Mouse (Mus musculus) mesoderm, embryonic 11.5 days (tissue): ENCODE data around the gene Slfn1.
"Not testable (repeated sequence)": the region's sequence is repeated elsewhere in the genome, so short reads cannot be mapped to it uniquely, and the experiment has no call there.

Experiments used
- DNase-seq: peaks from one replicate; pipeline ENCODE4 v3.0.0-alpha.2; 2012; ENCODE audit warnings: low read depth, low spot score

Slfn1 gene

DNA sequence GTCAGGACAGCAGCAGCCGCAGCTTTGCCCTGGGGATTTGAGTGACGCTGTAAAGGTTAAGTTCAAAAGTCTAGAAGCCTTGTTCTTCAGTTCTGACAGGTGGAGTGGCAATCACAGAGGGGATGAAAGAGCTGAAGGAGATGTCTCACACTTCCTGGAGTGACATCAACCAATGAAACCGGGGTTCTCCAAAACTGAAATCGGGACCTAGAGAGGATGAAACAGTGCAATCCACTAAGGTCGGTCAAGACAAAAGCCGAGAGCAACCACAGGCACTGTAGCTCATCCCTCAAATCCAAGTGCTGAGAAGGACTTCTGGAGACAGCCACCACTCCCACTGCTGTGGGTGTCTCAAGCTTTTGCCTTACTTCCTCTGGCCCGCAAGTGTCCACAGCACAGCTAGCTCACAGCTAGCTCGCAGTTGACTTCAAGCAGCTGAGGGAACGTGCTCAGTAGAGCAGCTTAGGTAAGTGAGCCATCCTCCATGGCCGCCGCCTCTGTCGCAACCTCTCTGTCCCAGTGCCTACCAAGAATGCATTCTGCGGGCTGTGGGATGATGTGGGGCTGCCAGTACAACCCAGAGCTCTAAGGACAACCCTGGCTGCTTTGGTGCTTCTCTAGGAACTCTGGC lies at the start of gene Slfn1:
Gene Slfn1 (plus strand): TSS at position 253 of the 631 bp plus-strand sequence.
- DNase-seq = no peak

DNA sequence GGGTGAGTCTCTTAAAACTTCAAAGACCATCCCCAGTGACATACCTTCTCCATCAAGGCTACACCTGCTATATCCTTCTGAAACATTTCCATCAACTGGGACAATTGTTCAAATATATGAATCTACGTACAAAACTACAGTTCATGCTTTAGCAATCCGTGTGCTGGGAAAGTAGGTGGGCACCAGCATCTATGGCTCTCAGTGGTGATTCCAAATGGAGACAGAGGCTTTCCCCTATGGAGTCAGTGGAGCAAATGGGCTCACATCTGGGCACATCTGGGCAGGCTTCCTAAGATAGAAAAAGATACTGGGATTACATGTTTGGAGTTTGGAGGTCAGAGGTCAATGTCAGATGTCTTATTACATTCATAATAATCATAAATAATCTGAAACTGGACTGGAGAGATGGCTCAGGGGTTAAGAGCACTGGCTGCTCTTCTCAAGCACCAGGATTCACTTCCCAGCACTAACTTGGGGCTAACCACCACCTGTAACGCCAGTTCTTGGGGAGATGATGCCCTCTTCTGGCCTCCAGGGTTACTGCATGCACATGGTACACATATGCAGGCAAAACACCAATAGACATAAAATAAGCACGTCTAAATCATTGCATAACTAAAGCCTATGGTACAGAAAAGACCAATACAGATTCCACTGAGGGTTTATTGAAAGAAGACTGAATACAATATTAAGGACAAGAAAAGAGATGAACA lies 48.5 kb upstream of the Slfn1 start:
- DNase-seq = no peak

DNA sequence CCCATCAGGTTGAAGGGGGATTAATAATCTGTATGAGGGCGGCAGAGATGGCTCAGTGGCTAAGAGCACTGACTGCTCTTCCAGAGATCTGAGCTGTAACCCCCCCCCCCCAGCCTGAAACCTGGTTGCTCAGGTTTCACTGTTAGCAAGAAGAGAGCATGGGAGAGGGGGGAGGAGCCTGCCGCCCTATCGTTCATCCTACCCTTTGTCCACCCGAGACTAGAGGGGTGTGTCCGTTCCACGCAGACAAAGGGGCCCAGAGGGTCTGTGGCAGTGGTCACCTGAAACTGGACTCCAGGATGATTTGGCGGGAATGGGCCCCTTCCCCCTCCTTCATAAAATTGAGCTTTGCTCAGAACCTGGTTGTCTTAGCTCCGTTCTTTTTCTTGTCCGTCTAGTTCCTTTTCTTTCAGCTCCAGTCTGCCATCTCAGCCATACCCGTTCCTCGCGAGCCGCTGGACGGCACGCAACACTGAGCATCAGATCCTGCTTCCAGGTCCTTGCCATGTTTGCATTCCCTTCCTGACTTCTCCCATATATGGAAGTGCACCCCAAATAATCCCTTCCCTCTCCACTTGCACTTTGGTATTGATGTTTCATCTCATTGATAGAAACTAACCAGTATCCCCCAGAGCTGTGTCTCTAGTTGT lies 46.2 kb upstream of the Slfn1 start:
- DNase-seq = no peak

DNA sequence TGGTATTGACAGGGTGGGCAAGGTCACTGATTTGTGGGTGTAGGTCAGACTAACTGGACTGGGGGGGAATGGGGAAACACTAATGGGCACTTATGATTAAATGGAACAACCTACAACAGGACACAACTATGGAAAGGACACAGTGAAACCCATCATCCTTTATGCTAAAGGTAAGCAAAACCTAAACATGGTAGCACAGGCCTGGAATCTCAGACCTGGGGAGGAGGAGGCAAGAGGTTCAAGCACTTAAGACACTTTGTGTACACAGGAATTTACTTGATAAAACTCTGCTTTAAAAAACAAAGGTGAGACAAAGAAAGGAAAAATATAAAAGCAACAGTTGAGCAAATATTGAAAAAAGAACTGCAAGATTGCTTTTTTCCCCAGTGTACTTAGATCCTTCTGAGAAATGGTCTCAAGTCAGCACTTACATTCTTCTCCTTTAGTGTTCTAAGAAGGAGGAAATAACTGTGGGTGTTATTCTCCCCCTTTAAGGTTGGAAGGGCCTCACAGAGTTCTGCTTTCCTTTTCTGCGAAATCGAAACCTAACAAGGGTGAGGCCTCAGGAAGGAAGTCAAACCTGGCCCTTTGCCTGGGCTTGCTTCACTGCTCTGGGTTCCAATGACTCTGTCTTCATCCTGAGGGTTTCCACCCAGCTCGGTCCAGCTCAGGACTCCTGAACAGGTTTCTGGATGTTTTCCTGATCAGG lies 38.8 kb upstream of the Slfn1 start:
- DNase-seq = no peak

DNA sequence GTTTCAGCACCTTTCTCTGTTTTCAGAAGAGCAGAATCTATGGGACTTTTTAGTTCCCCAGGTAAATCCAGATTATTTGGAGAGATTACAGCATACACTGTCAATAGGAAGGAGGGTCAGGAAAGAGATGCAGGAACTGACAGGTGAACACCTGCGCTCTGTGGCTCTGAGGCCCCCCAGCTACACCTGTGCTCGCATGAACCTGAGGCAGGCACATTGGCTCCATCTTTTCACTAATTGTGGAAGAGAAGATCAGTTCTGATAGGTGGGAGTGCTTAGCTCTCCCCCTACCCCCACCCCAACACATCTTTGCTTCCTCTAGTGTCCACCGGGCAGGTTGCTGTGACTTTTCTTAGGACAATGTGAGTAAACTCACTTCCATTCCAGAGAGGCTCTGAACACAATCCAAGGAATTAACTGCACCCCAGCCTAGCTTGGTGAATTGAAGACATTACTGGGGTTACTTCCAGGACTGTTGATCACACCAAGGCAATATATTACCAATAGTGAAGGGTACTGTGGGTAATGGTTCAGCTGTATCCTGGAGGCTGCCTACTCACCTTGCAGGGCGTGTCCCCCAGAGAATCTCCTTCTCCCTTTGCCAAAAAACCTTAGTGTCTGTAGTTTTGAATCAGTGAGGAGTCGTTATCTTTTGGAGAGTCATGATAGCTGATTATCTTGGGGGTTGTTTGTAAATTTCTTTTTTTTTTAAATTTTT lies 38.1 kb upstream of the Slfn1 start:
- DNase-seq = no peak

DNA sequence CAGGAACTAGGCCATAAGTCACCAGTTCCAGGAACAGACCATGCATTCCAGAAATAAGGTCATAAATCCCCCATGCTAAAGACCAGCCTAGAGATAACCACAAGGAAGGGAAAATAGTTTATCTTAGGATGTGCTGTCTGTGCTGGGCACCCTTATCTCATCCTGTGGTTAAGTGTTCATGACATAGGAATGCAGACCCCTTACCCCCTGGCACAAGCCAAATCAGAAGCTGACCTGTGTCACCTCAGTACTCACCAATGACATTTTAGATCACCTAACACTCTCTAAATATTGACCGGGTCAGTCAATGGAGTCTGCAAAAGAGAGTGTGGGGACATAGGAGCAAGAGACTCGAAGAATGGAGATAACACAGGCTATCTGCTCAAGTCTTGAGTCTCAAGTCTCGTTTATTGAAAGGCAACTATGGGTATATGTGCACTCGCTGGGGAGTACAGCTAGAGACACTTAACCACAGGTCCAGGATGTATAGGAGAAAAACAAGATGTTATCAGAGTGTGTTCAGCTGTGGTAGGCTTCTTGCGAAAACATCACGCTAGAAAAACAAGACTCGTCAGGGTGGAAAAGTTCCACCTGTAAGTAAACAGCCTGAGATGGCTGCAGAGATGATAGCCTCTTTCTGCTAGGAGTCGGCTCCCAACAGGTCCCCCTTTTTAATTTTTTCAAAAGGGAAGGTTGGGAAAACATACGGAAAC lies 37.0 kb upstream of the Slfn1 start:
- no peak for DNase-seq

DNA sequence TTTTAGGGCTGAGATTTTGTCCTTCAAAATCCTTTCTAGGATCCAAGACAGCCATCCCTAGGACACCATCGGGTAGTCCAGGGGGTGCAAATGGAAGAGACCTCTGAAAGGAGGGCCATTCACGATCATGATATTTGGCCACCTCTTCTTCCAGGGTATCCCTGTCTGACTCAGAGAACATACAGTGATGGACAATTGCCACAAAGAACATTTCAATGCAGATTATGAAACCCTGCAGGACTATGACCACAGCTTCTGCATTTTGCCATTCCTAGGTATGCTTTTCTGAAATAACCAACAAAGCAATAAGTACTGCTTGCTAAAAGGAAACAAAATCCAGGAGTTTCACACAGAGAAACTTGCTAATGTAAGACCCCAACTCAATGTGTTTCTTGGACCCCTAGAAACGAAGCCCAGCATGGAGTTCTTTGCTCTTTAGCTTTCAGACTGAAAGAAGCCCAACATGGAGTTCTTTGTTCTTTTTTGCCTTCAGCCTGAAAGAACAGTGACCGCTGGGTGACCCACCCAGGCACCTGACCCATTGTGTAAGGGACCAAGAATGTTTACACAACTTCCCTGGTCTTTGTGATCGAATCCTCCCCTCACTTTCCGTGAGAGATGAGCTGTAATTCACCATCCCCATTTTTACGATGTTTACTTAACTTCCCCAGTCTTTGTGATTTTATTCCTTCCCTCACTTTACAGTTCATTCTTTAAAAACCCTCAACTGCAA lies 33.7 kb upstream of the Slfn1 start:
- DNase-seq = no peak

DNA sequence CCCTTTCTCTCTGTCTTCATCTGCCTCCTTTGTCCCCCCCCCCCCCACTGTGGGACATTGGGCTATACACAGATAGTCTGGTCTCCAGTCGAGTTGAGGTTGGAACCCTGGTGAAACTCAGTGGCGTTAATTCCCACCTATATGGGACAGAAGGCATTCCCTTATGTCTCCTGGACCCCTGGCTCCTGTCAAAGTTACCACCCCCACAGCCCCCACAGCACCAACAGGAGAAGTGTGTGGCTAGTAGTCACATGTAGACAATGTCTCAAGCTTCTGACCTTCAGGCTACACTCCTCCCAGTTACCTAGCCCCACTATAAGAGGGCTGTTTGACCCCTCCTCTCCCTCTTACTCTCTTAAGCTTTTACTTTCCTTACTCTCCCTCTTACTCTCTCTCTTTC lies 32.5 kb upstream of the Slfn1 start:
- no peak for DNase-seq

DNA sequence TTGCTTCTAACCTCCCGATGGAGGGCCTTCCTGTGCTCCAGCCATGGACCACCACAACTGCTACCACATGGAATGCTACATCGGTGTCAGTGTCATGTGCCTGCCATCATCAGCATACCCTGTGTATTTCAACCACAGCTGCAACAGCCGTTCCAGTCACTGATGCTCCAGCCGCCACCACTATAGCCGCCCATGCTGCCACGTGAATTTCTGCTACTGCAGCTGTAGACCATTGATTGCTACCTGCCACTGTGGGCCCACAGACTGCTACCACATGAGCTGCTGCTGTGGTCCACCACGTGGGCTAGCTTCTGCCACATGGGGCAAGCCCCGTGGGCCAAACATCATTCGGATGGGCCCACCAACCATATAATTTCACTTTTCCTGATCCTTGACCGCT lies 31.9 kb upstream of the Slfn1 start:
- DNase-seq = no peak

DNA sequence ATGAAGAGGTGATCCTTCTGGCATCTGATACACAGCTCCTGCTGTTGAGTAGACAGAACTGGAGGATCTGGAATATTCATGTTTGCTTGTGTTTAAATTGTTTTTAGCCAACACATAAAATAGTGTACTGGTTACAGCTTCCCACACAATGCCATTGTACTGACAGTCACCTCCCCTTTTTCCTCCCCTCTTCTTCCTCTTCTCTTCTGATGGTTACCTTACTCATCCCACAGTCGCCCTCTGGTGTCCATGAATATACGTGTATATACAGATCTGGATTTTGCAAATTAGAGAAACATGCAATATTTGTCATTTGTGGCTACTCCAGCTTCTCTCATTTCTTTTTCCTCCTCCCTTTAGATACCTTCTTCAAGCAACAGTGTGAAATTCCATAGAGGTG lies 1.5 kb upstream of the Slfn1 start:
- no peak for DNase-seq

DNA sequence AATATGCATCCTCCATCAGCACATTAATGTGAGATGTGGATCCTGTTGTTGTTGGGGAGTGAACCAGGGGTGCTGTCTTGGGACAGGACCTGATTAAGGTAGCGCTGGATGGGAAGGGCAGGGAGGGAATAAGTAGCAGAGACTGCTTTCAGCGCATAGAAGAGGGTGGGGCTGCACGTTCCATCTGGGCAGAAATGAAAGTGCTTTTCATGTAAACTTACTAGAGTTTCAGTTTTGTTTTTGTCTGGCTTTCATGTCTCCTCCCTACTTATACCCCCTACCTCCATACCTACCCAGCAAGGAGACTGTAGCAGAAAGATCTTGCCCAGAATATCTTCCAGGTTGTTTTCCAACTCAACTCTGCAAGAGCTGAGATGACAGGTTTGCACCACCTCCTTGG lies 1.4 kb downstream of the Slfn1 start:
- no peak for DNase-seq

DNA sequence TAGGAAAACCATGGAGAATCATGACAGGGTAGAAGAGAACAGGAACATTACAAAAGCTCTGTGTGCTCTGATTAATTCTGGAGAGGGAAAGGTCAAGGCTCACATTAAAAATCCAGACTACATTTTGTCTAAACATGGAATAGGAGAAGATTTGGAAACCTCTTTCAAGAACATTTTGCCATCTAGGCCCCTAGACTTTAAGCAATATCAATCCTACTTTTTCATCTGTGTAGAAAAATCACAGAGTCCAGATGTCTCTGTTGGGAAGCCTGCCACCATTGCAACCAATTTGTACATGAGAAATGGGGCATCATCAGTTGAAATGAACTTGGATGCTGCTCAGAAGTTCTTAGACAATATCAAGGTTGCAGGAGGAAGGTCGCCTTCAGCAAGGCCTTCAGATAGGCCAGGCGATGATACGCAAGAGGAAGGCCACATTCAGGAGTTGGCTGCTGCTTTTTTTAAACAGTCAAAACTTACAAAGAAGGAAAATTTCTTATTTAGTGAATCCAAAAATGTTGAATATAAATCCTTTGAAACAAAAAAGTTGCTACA lies 4.6 kb downstream of the Slfn1 start:
- DNase-seq = no peak

DNA sequence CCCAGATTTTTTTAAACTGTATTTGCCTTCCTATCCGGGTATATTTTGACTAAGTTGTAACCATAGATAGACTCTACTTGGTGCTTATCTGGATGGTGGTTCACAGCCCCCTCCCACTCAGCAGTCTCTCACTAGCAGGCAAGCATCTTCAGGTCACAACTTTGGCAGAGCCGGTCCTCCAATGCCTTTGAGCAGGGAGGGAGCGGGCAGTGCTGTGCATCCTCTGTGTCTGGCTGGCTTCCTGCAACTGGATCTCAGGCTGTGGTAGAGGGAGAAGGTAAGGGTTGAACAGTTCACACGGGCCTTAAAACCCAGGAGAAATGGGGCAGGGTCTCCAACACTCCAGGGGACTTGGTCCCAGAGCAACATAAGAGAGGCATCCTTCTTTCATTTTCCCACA lies 6.5 kb downstream of the Slfn1 start:
- no peak for DNase-seq

DNA sequence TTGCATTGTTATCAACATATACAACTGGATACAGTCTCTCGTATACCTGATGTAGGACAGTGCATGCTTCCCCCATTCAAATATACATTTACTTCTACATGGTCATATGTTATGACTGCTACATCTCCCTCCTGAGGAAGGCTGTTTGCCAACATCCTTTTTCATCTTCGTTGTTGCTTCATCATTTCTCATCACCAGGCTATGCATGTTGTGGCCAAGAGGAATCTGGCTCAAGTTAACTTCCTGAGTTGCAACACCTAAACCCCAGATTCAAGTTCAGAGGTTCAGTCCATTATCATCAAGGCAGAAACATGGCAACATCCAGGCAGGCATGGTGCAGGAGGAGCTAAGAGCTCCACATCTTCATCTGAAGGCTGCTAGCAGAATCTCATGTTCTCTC lies 8.3 kb downstream of the Slfn1 start:
- DNase-seq = no peak

DNA sequence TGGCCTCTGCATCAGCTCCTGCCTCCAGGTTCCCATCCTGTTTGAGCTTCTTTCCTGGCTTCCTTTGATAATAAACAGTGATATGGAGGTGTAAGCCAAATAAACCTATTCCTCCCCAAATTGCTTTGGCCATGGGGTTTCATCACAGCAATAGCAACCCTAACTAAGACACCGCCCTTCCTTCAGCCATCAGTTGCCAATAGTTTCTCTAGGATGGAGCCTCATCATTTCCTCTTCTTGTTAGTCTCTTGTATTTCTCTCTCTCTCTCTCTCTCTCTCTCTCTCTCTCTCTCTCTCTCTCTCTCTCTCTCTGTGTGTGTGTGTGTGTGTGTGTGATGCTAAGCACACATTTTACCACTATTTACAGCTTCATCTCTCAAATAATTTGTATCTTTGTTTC lies 9.0 kb downstream of the Slfn1 start:
- not testable (repeated sequence) for DNase-seq

DNA sequence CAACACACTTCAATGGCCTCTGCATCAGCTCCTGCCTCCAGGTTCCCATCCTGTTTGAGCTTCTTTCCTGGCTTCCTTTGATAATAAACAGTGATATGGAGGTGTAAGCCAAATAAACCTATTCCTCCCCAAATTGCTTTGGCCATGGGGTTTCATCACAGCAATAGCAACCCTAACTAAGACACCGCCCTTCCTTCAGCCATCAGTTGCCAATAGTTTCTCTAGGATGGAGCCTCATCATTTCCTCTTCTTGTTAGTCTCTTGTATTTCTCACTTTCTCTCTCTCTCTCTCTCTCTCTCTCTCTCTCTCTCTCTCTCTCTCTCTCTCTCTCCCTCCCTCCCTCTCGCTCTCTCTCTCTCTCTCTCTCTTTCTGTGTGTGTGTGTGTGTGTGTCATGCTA lies 20.6 kb downstream of the Slfn1 start:
- not testable (repeated sequence) for DNase-seq

DNA sequence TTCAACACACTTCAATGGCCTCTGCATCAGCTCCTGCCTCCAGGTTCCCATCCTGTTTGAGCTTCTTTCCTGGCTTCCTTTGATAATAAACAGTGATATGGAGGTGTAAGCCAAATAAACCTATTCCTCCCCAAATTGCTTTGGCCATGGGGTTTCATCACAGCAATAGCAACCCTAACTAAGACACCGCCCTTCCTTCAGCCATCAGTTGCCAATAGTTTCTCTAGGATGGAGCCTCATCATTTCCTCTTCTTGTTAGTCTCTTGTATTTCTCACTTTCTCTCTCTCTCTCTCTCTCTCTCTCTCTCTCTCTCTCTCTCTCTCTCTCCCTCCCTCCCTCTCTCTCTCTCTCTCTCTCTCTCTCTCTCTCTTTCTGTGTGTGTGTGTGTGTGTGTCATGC lies 32.3 kb downstream of the Slfn1 start:
- not testable (repeated sequence) for DNase-seq
